Mouse (Mus musculus) heart, adult 11 months (tissue): Measurements from ENCODE around the gene Sertad3.

ENCODE experiments used
- DNase-seq: peaks from one replicate; pipeline ENCODE4 v3.0.0; 2022

Gene Sertad3

GRCm38 (mm10) chr7:27473156-27473834 lies at the start of gene Sertad3:
TSS of gene Sertad3 (plus strand) at chr7:27473768.
- DNase-seq, result peak; percentile 100

- DNase-seq, result no peak
Measured at GRCm38 (mm10) chr7:27427387-27427786, 46.2 kb upstream of the Sertad3 start.

GRCm38 (mm10) chr7:27428002-27428401 lies 45.6 kb upstream of the Sertad3 start:
- DNase-seq, result no peak

- no peak for DNase-seq
Measured at GRCm38 (mm10) chr7:27429135-27429534, 44.4 kb upstream of the Sertad3 start.

GRCm38 (mm10) chr7:27433349-27433748 lies 40.2 kb upstream of the Sertad3 start:
- no peak for DNase-seq

- DNase-seq, result no peak
Measured at GRCm38 (mm10) chr7:27433794-27434193, 39.8 kb upstream of the Sertad3 start.

- DNase-seq, result peak; percentile 85
Measured at GRCm38 (mm10) chr7:27437544-27437943, 36.0 kb upstream of the Sertad3 start.

GRCm38 (mm10) chr7:27440014-27440413 lies 33.6 kb upstream of the Sertad3 start:
- no peak for DNase-seq

- peak; percentile 92 for DNase-seq
Measured at GRCm38 (mm10) chr7:27446051-27446450, 27.5 kb upstream of the Sertad3 start.

GRCm38 (mm10) chr7:27446521-27447418 lies 26.8 kb upstream of the Sertad3 start:
- peak; percentile 95 for DNase-seq

- DNase-seq, result peak; percentile 100
Measured at GRCm38 (mm10) chr7:27447419-27448286, 25.9 kb upstream of the Sertad3 start, which contains the start of the genes Sptbn4 and Blvrb. TSS of gene Sptbn4 (minus strand) at chr7:27447686. TSS of gene Blvrb (plus strand) at chr7:27447978.

- peak; percentile 93 for DNase-seq
Measured at GRCm38 (mm10) chr7:27448421-27449206, 25.0 kb upstream of the Sertad3 start.

GRCm38 (mm10) chr7:27449256-27449862 lies 24.2 kb upstream of the Sertad3 start:
- peak; percentile 97 for DNase-seq

- DNase-seq, result no peak
Measured at GRCm38 (mm10) chr7:27451359-27451758, 22.2 kb upstream of the Sertad3 start.

- DNase-seq, result peak; percentile 85
Measured at GRCm38 (mm10) chr7:27452206-27452770, 21.3 kb upstream of the Sertad3 start.

- DNase-seq, result no peak
Measured at GRCm38 (mm10) chr7:27454461-27455121, 19.0 kb upstream of the Sertad3 start.

- DNase-seq, result no peak
Measured at GRCm38 (mm10) chr7:27455273-27455672, 18.3 kb upstream of the Sertad3 start.

- peak; percentile 80 for DNase-seq
Measured at GRCm38 (mm10) chr7:27458614-27459013, 15.0 kb upstream of the Sertad3 start.

GRCm38 (mm10) chr7:27459640-27460039 lies 13.9 kb upstream of the Sertad3 start:
- DNase-seq, result no peak

- no peak for DNase-seq
Measured at GRCm38 (mm10) chr7:27460477-27460876, 13.1 kb upstream of the Sertad3 start.

- DNase-seq, result peak; percentile 80
Measured at GRCm38 (mm10) chr7:27467648-27468047, 5.9 kb upstream of the Sertad3 start.
